Mouse (Mus musculus): ENCODE results near the gene Slc25a31. TPM values are rescaled to one million over a fixed set of nuclear protein-coding genes. Genes with fewer than 3 reads are reported as not detected.

The Slc25a31 gene
- polyA plus RNA-seq, 1 experiment from 2014 or later = 0.65 TPM

- Histone ChIP-seq H3K9ac (ENCODE audit: low read depth, low read length) (no peak overlapping the region), H3K36me3 (ENCODE audit: control insufficient read depth, insufficient read depth, low read length) (0 out of 2 replicates have a peak, but pooled peaks cover 4% of the 10 kb centered on the region), H3K27me3 (replicated peaks; ENCODE audit: control insufficient read depth, insufficient read depth, low read length) (no peaks in the 10 kb centered on the region), H3K4me3 (ENCODE audit: low read depth, low read length) (no peak overlapping the region), H3K9me3 (ENCODE audit: control insufficient read depth, low read length) (no peaks in the 10 kb centered on the region), H3K4me1 (ENCODE audit: control insufficient read depth, insufficient read depth, low read length) (0 out of 2 replicates have a peak, but pooled peaks cover 6% of the 10 kb centered on the region), H3K4me2 (ENCODE audit: low read depth, low read length) (no peak overlapping the region), H3K27ac (replicated peaks; ENCODE audit: low read depth, low read length) (no peak overlapping the region)
- DNase-seq (ENCODE audit: low spot score) (no peak), ATAC-seq (ENCODE audit: low read depth) (no peak)
- 35% methylated on average over 1 of the region's 1 CpGs for WGBS
Measured at GRCm38 (mm10) chr3:40678856-40679255, 29.8 kb upstream of the Slc25a31 start.

- H3K9me3 ChIP-seq (ENCODE audit: control insufficient read depth, low read length) = no peaks in the 10 kb centered on the region
- no peak overlapping the region for H3K9ac ChIP-seq (ENCODE audit: low read depth, low read length)
- no peaks in the 10 kb centered on the region for H3K36me3 ChIP-seq (ENCODE audit: control insufficient read depth, insufficient read depth, low read length)
- no peaks in the 10 kb centered on the region for H3K27me3 ChIP-seq (replicated peaks; ENCODE audit: control insufficient read depth, insufficient read depth, low read length)
- no peak overlapping the region for H3K27ac ChIP-seq (replicated peaks; ENCODE audit: low read depth, low read length)
- WGBS = 52% methylated on average over 11 of the region's 11 CpGs
- no peak overlapping the region for H3K4me3 ChIP-seq (ENCODE audit: low read depth, low read length)
- peaks cover 17% of the 10 kb centered on the region for H3K4me1 ChIP-seq (ENCODE audit: control insufficient read depth, insufficient read depth, low read length)
- ATAC-seq (ENCODE audit: low read depth) (no peak), DNase-seq (ENCODE audit: low spot score) (peak; percentile 41)
- no peak overlapping the region for H3K4me2 ChIP-seq (ENCODE audit: low read depth, low read length)
Measured at GRCm38 (mm10) chr3:40682404-40682803, 26.3 kb upstream of the Slc25a31 start.

GRCm38 (mm10) chr3:40683171-40683570, 25.5 kb upstream of the Slc25a31 start:
- Histone ChIP-seq H3K4me1 (ENCODE audit: control insufficient read depth, insufficient read depth, low read length) (peaks cover 17% of the 10 kb centered on the region), H3K27ac (replicated peaks; ENCODE audit: low read depth, low read length) (no peak overlapping the region), H3K9me3 (ENCODE audit: control insufficient read depth, low read length) (no peaks in the 10 kb centered on the region), H3K9ac (ENCODE audit: low read depth, low read length) (no peak overlapping the region), H3K4me3 (ENCODE audit: low read depth, low read length) (no peak overlapping the region), H3K36me3 (ENCODE audit: control insufficient read depth, insufficient read depth, low read length) (no peaks in the 10 kb centered on the region), H3K4me2 (ENCODE audit: low read depth, low read length) (no peak overlapping the region), H3K27me3 (replicated peaks; ENCODE audit: control insufficient read depth, insufficient read depth, low read length) (no peaks in the 10 kb centered on the region)
- DNase-seq (ENCODE audit: low spot score) (no peak), ATAC-seq (ENCODE audit: low read depth) (no peak)
- 89% methylated on average over 17 of the region's 18 CpGs for WGBS

- Histone ChIP-seq H3K36me3 (ENCODE audit: control insufficient read depth, insufficient read depth, low read length) (no peaks in the 10 kb centered on the region), H3K9ac (ENCODE audit: low read depth, low read length) (no peak overlapping the region), H3K9me3 (ENCODE audit: control insufficient read depth, low read length) (no peaks in the 10 kb centered on the region), H3K27ac (replicated peaks; ENCODE audit: low read depth, low read length) (no peak overlapping the region), H3K27me3 (replicated peaks; ENCODE audit: control insufficient read depth, insufficient read depth, low read length) (no peaks in the 10 kb centered on the region), H3K4me3 (ENCODE audit: low read depth, low read length) (no peak overlapping the region), H3K4me2 (ENCODE audit: low read depth, low read length) (no peak overlapping the region), H3K4me1 (ENCODE audit: control insufficient read depth, insufficient read depth, low read length) (peaks cover 17% of the 10 kb centered on the region)
- DNase-seq (ENCODE audit: low spot score) = peak; percentile 89
- 7% methylated on average over 3 of the region's 3 CpGs for WGBS
- peak; percentile 22; the same call in 1 of the 2 replicates for ATAC-seq (ENCODE audit: low read depth)
Measured at GRCm38 (mm10) chr3:40685855-40686515, 22.7 kb upstream of the Slc25a31 start.

GRCm38 (mm10) chr3:40686836-40687235, 21.8 kb upstream of the Slc25a31 start:
- no peak overlapping the region for H3K9ac ChIP-seq (ENCODE audit: low read depth, low read length)
- 0 out of 2 replicates have a peak overlapping the region, but pooled peaks have one; percentile 10 for H3K27ac ChIP-seq (replicated peaks; ENCODE audit: low read depth, low read length)
- no peak overlapping the region for H3K4me3 ChIP-seq (ENCODE audit: low read depth, low read length)
- DNase-seq (ENCODE audit: low spot score) (peak; percentile 55), ATAC-seq (ENCODE audit: low read depth) (no peak)
- H3K4me1 ChIP-seq (ENCODE audit: control insufficient read depth, insufficient read depth, low read length) = peaks cover 17% of the 10 kb centered on the region
- H3K36me3 ChIP-seq (ENCODE audit: control insufficient read depth, insufficient read depth, low read length) = no peaks in the 10 kb centered on the region
- 18% methylated on average over 9 of the region's 9 CpGs for WGBS
- H3K4me2 ChIP-seq (ENCODE audit: low read depth, low read length) = no peak overlapping the region
- no peaks in the 10 kb centered on the region for H3K9me3 ChIP-seq (ENCODE audit: control insufficient read depth, low read length)
- H3K27me3 ChIP-seq (replicated peaks; ENCODE audit: control insufficient read depth, insufficient read depth, low read length) = no peaks in the 10 kb centered on the region

GRCm38 (mm10) chr3:40687588-40687987, 21.1 kb upstream of the Slc25a31 start:
- no peak overlapping the region for H3K4me2 ChIP-seq (ENCODE audit: low read depth, low read length)
- 51% methylated on average over 3 of the region's 3 CpGs for WGBS
- DNase-seq (ENCODE audit: low spot score) (no peak), ATAC-seq (ENCODE audit: low read depth) (no peak)
- H3K4me3 ChIP-seq (ENCODE audit: low read depth, low read length) = no peak overlapping the region
- no peaks in the 10 kb centered on the region for H3K9me3 ChIP-seq (ENCODE audit: control insufficient read depth, low read length)
- peaks cover 17% of the 10 kb centered on the region for H3K4me1 ChIP-seq (ENCODE audit: control insufficient read depth, insufficient read depth, low read length)
- H3K9ac ChIP-seq (ENCODE audit: low read depth, low read length) = no peak overlapping the region
- no peak overlapping the region for H3K27ac ChIP-seq (replicated peaks; ENCODE audit: low read depth, low read length)
- H3K27me3 ChIP-seq (replicated peaks; ENCODE audit: control insufficient read depth, insufficient read depth, low read length) = no peaks in the 10 kb centered on the region
- H3K36me3 ChIP-seq (ENCODE audit: control insufficient read depth, insufficient read depth, low read length) = 0 out of 2 replicates have a peak, but pooled peaks cover 2% of the 10 kb centered on the region

GRCm38 (mm10) chr3:40691566-40691965, 17.1 kb upstream of the Slc25a31 start:
- Histone ChIP-seq H3K27ac (replicated peaks; ENCODE audit: low read depth, low read length) (no peak overlapping the region), H3K4me3 (ENCODE audit: low read depth, low read length) (no peak overlapping the region), H3K9me3 (ENCODE audit: control insufficient read depth, low read length) (no peaks in the 10 kb centered on the region), H3K4me2 (ENCODE audit: low read depth, low read length) (no peak overlapping the region), H3K4me1 (ENCODE audit: control insufficient read depth, insufficient read depth, low read length) (peaks cover 5% of the 10 kb centered on the region), H3K27me3 (replicated peaks; ENCODE audit: control insufficient read depth, insufficient read depth, low read length) (no peaks in the 10 kb centered on the region), H3K36me3 (ENCODE audit: control insufficient read depth, insufficient read depth, low read length) (0 out of 2 replicates have a peak, but pooled peaks cover 10% of the 10 kb centered on the region), H3K9ac (ENCODE audit: low read depth, low read length) (no peak overlapping the region)
- DNase-seq (ENCODE audit: low spot score) = no peak
- no peak for ATAC-seq (ENCODE audit: low read depth)
- whole genome bisulfite sequencing = 84% methylated on average over 6 of the region's 6 CpGs

- WGBS = 82% methylated on average over 10 of the region's 10 CpGs
- Histone ChIP-seq H3K4me1 (ENCODE audit: control insufficient read depth, insufficient read depth, low read length) (no peaks in the 10 kb centered on the region), H3K36me3 (ENCODE audit: control insufficient read depth, insufficient read depth, low read length) (peaks cover 18% of the 10 kb centered on the region; the same call in 1 of the 2 replicates), H3K4me3 (ENCODE audit: low read depth, low read length) (no peak overlapping the region), H3K27me3 (replicated peaks; ENCODE audit: control insufficient read depth, insufficient read depth, low read length) (no peaks in the 10 kb centered on the region), H3K9me3 (ENCODE audit: control insufficient read depth, low read length) (no peaks in the 10 kb centered on the region), H3K27ac (replicated peaks; ENCODE audit: low read depth, low read length) (no peak overlapping the region), H3K4me2 (ENCODE audit: low read depth, low read length) (no peak overlapping the region), H3K9ac (ENCODE audit: low read depth, low read length) (no peak overlapping the region)
- ATAC-seq (ENCODE audit: low read depth) (no peak), DNase-seq (ENCODE audit: low spot score) (no peak)
Measured at GRCm38 (mm10) chr3:40693435-40693834, 15.2 kb upstream of the Slc25a31 start.

GRCm38 (mm10) chr3:40693960-40694359, 14.7 kb upstream of the Slc25a31 start:
- H3K4me1 ChIP-seq (ENCODE audit: control insufficient read depth, insufficient read depth, low read length) = no peaks in the 10 kb centered on the region
- H3K27ac ChIP-seq (replicated peaks; ENCODE audit: low read depth, low read length) = no peak overlapping the region
- no peak overlapping the region for H3K9ac ChIP-seq (ENCODE audit: low read depth, low read length)
- H3K4me2 ChIP-seq (ENCODE audit: low read depth, low read length) = no peak overlapping the region
- DNase-seq (ENCODE audit: low spot score) = peak; percentile 14
- no peaks in the 10 kb centered on the region for H3K9me3 ChIP-seq (ENCODE audit: control insufficient read depth, low read length)
- WGBS = 79% methylated on average over 7 of the region's 7 CpGs
- no peak overlapping the region for H3K4me3 ChIP-seq (ENCODE audit: low read depth, low read length)
- H3K36me3 ChIP-seq (ENCODE audit: control insufficient read depth, insufficient read depth, low read length) = peaks cover 23% of the 10 kb centered on the region; the same call in 1 of the 2 replicates
- ATAC-seq (ENCODE audit: low read depth) = peak; percentile 75; the same call in 1 of the 2 replicates
- no peaks in the 10 kb centered on the region for H3K27me3 ChIP-seq (replicated peaks; ENCODE audit: control insufficient read depth, insufficient read depth, low read length)

Measured in embryonic facial prominence, embryonic 14.5 days (tissue).